Mouse (Mus musculus) midbrain, embryonic 13.5 days (tissue): ENCODE data around the gene Stk11ip. TPM values are rescaled to one million over a fixed set of nuclear protein-coding genes. Genes with fewer than 3 reads are reported as not detected.

Experiments used
- ATAC-seq: fragments of 200-750 bp; cut with Nextera tagmentation; 2 replicates; pipeline ENCODE4 v1.8.0; 2017; ENCODE audit warnings: mild to moderate bottlenecking, moderate TSS enrichment, moderate library complexity
- H3K27ac ChIP-seq: fragments of 300-500 bp; sonication (generic); 2 replicates; pipeline ENCODE4 v1.5.1; 2015; ENCODE audit warnings: inconsistent platforms, mild to moderate bottlenecking, moderate library complexity
- H3K27me3 ChIP-seq: fragments of 300-500 bp; sonication (generic); 2 replicates; pipeline ENCODE4 v1.6.1; 2015; ENCODE audit warnings: mild to moderate bottlenecking, inconsistent platforms
- H3K36me3 ChIP-seq: fragments of 300-500 bp; sonication (generic); 2 replicates; pipeline ENCODE4 v1.6.1; 2015; ENCODE audit warnings: mild to moderate bottlenecking, inconsistent platforms
- H3K4me1 ChIP-seq: fragments of 300-500 bp; sonication (generic); replicated peaks from 2 replicates; pipeline ENCODE4 v1.6.1; 2015; ENCODE audit warnings: inconsistent platforms
- H3K4me2 ChIP-seq: fragments of 300-500 bp; sonication (generic); replicated peaks from 2 replicates; pipeline ENCODE4 v1.6.1; 2015; ENCODE audit warnings: moderate library complexity, mild to moderate bottlenecking, inconsistent platforms
- H3K4me3 ChIP-seq: fragments of 300-500 bp; sonication (generic); replicated peaks from 2 replicates; pipeline ENCODE4 v1.5.1; 2015; ENCODE audit warnings: mild to moderate bottlenecking, inconsistent platforms
- H3K9ac ChIP-seq: fragments of 300-500 bp; sonication (generic); replicated peaks from 2 replicates; pipeline ENCODE4 v1.6.1; 2015; ENCODE audit warnings: mild to moderate bottlenecking, inconsistent platforms
- H3K9me3 ChIP-seq: fragments of 300-500 bp; sonication (generic); 2 replicates; pipeline ENCODE4 v1.6.1; 2016; ENCODE audit warnings: mild to moderate bottlenecking, inconsistent platforms
- WGBS: fragments of 180-500 bp; shearing (Covaris S2); methylation state at CpG from one replicate; pipeline ENCODE4 v1.1.7; 2015; 5-methylcytosine and 5-hydroxymethylcytosine counted together
- polyA plus RNA-seq: library from polyadenylated mRNA; unstranded; fragments of >200 nt; fragmentation: Nextera tagmentation; extraction: Ambion mirVana; gene quantifications from 2 replicates; pipeline ENCODE4 v1.2.1, GENCODE M21; 2015

Stk11ip gene
- polyA plus RNA-seq, 1 experiment from 2014 or later: 23.6 TPM

- H3K27me3 ChIP-seq: peaks cover 22% of the 10 kb centered on the region
- H3K4me2 ChIP-seq: peak overlapping the region; percentile 94
- ATAC-seq: peak; percentile 82
- no peaks in the 10 kb centered on the region for H3K9me3 ChIP-seq
- H3K27ac ChIP-seq: peak overlapping the region; percentile 90
- peaks cover 20% of the 10 kb centered on the region for H3K36me3 ChIP-seq
- under 1% methylated on average over 84 of the region's 84 CpGs for WGBS
- peaks cover 26% of the 10 kb centered on the region for H3K4me1 ChIP-seq
- H3K9ac ChIP-seq: peak overlapping the region; percentile 89
- H3K4me3 ChIP-seq: peak overlapping the region; percentile 81
Observed at GRCm38 (mm10) chr1:75505159-75505955, 16.0 kb upstream of the Stk11ip start.

GRCm38 (mm10) chr1:75505956-75506831 is 15.1 kb upstream of the Stk11ip start, which contains the start of gene Obsl1:
Obsl1 (minus strand) TSS chr1:75506452.
- WGBS: under 1% methylated on average over 63 of the region's 65 CpGs
- peaks cover 26% of the 10 kb centered on the region for H3K4me1 ChIP-seq

GRCm38 (mm10) chr1:75507006-75507405 is 14.3 kb upstream of the Stk11ip start, which contains the start of gene Inha:
Inha (plus strand) TSS chr1:75507077.
- ATAC-seq: peak; percentile 7; the same call in 1 of the 2 replicates
- WGBS: 77% methylated on average over 10 of the region's 10 CpGs

More at GRCm38 (mm10) chr1:75505956-75506831, 15.1 kb upstream of the Stk11ip start, which contains the start of gene Obsl1:
- Histone ChIP-seq H3K4me3 (peak within 1 kb of the TSS; percentile 81), H3K27ac (peak within 1 kb of the TSS; percentile 90), H3K4me2 (peak within 1 kb of the TSS; percentile 94), H3K36me3 (peaks cover 12% of the 10 kb centered on the region), H3K27me3 (peaks cover 22% of the 10 kb centered on the region), H3K9me3 (no peaks in the 10 kb centered on the region), H3K9ac (peak within 1 kb of the TSS; percentile 89)
- ATAC-seq: peak; percentile 73

GRCm38 (mm10) chr1:75509586-75509985 is 11.7 kb upstream of the Stk11ip start:
- peaks cover 18% of the 10 kb centered on the region for H3K4me1 ChIP-seq
- H3K4me3 ChIP-seq: no peak overlapping the region
- 56% methylated on average over 20 of the region's 20 CpGs for WGBS
- no peak for ATAC-seq
- no peak overlapping the region for H3K4me2 ChIP-seq
- peaks cover 8% of the 10 kb centered on the region; the same call in 1 of the 2 replicates for H3K27me3 ChIP-seq
- H3K9ac ChIP-seq: no peak overlapping the region
- no peaks in the 10 kb centered on the region for H3K9me3 ChIP-seq
- H3K27ac ChIP-seq: no peak overlapping the region
- no peaks in the 10 kb centered on the region for H3K36me3 ChIP-seq

More at GRCm38 (mm10) chr1:75507006-75507405, 14.3 kb upstream of the Stk11ip start, which contains the start of gene Inha:
- Histone ChIP-seq H3K4me3 (peak within 1 kb of the TSS; percentile 81), H3K36me3 (peaks cover 3% of the 10 kb centered on the region), H3K4me2 (peak within 1 kb of the TSS; percentile 94), H3K27me3 (peaks cover 22% of the 10 kb centered on the region), H3K4me1 (peaks cover 26% of the 10 kb centered on the region), H3K9ac (peak within 1 kb of the TSS; percentile 89), H3K9me3 (no peaks in the 10 kb centered on the region), H3K27ac (peak within 1 kb of the TSS; percentile 90)

- H3K9ac ChIP-seq: no peak overlapping the region
- no peak overlapping the region for H3K27ac ChIP-seq
- H3K4me3 ChIP-seq: no peak overlapping the region
- no peak for ATAC-seq
- no peak overlapping the region for H3K4me2 ChIP-seq
- peaks cover 6% of the 10 kb centered on the region; the same call in 1 of the 2 replicates for H3K27me3 ChIP-seq
- peaks cover 12% of the 10 kb centered on the region for H3K4me1 ChIP-seq
- WGBS: 71% methylated on average over 5 of the region's 5 CpGs
- no peaks in the 10 kb centered on the region for H3K36me3 ChIP-seq
- no peaks in the 10 kb centered on the region for H3K9me3 ChIP-seq
Observed at GRCm38 (mm10) chr1:75510154-75510553, 11.2 kb upstream of the Stk11ip start.

- WGBS: 65% methylated on average over 4 of the region's 4 CpGs
Observed at GRCm38 (mm10) chr1:75511437-75512210, 9.7 kb upstream of the Stk11ip start.

GRCm38 (mm10) chr1:75512550-75512949 is 8.8 kb upstream of the Stk11ip start:
- Histone ChIP-seq H3K9me3 (no peaks in the 10 kb centered on the region), H3K27me3 (peaks cover 6% of the 10 kb centered on the region; the same call in 1 of the 2 replicates), H3K9ac (no peak overlapping the region), H3K4me3 (no peak overlapping the region), H3K36me3 (no peaks in the 10 kb centered on the region), H3K27ac (no peak overlapping the region), H3K4me1 (no peaks in the 10 kb centered on the region), H3K4me2 (no peak overlapping the region)
- ATAC-seq: no peak
- whole genome bisulfite sequencing: 85% methylated on average over 3 of the region's 3 CpGs

More at GRCm38 (mm10) chr1:75511437-75512210, 9.7 kb upstream of the Stk11ip start:
- Histone ChIP-seq H3K27me3 (peaks cover 6% of the 10 kb centered on the region; the same call in 1 of the 2 replicates), H3K4me2 (no peak overlapping the region), H3K4me1 (peaks cover 7% of the 10 kb centered on the region), H3K36me3 (no peaks in the 10 kb centered on the region), H3K9me3 (no peaks in the 10 kb centered on the region), H3K4me3 (no peak overlapping the region), H3K27ac (no peak overlapping the region), H3K9ac (no peak overlapping the region)
- no peak for ATAC-seq

GRCm38 (mm10) chr1:75516703-75517380 is 4.5 kb upstream of the Stk11ip start:
- WGBS: 80% methylated on average over 15 of the region's 15 CpGs
- Histone ChIP-seq H3K4me2 (no peak overlapping the region), H3K36me3 (no peaks in the 10 kb centered on the region), H3K27me3 (no peaks in the 10 kb centered on the region), H3K27ac (no peak overlapping the region), H3K9me3 (no peaks in the 10 kb centered on the region), H3K4me3 (no peak overlapping the region), H3K4me1 (peaks cover 4% of the 10 kb centered on the region), H3K9ac (no peak overlapping the region)
- no peak for ATAC-seq

GRCm38 (mm10) chr1:75517984-75518383 is 3.3 kb upstream of the Stk11ip start:
- WGBS: 72% methylated on average over 3 of the region's 4 CpGs

GRCm38 (mm10) chr1:75518427-75518826 is 2.9 kb upstream of the Stk11ip start:
- Histone ChIP-seq H3K4me3 (no peak overlapping the region), H3K36me3 (no peaks in the 10 kb centered on the region), H3K9me3 (no peaks in the 10 kb centered on the region), H3K4me2 (no peak overlapping the region), H3K9ac (no peak overlapping the region), H3K4me1 (peaks cover 12% of the 10 kb centered on the region), H3K27me3 (no peaks in the 10 kb centered on the region), H3K27ac (no peak overlapping the region)
- no peak for ATAC-seq
- 96% methylated on average over 4 of the region's 4 CpGs for WGBS

More at GRCm38 (mm10) chr1:75517984-75518383, 3.3 kb upstream of the Stk11ip start:
- ATAC-seq: no peak
- peaks cover 12% of the 10 kb centered on the region for H3K4me1 ChIP-seq
- no peak overlapping the region for H3K4me2 ChIP-seq
- H3K9me3 ChIP-seq: no peaks in the 10 kb centered on the region
- no peak overlapping the region for H3K4me3 ChIP-seq
- no peak overlapping the region for H3K9ac ChIP-seq
- H3K36me3 ChIP-seq: no peaks in the 10 kb centered on the region
- no peak overlapping the region for H3K27ac ChIP-seq
- H3K27me3 ChIP-seq: no peaks in the 10 kb centered on the region

- Histone ChIP-seq H3K4me3 (no peak overlapping the region), H3K27me3 (no peaks in the 10 kb centered on the region), H3K4me2 (no peak overlapping the region), H3K36me3 (no peaks in the 10 kb centered on the region), H3K9ac (no peak overlapping the region), H3K9me3 (no peaks in the 10 kb centered on the region), H3K4me1 (peaks cover 12% of the 10 kb centered on the region), H3K27ac (0 out of 2 replicates have a peak overlapping the region, but pooled peaks have one; percentile 11)
- ATAC-seq: no peak
- 81% methylated on average over 5 of the region's 5 CpGs for WGBS
Observed at GRCm38 (mm10) chr1:75519576-75519975, 1.8 kb upstream of the Stk11ip start.
